Mouse (Mus musculus) brain, embryonic 14.5 days (tissue): ENCODE measurements around the gene Ddost. TPM values are rescaled to one million over a fixed set of nuclear protein-coding genes. Genes with fewer than 3 reads are reported as not detected.
A peak's percentile ranks its signal among the peaks of the same experiment; 100 is the strongest.

Experiments used
- DNase-seq: peaks from one replicate; pipeline ENCODE4 v3.0.0-alpha.2; 2011; ENCODE audit warnings: low read depth
- CTCF ChIP-seq: fragments of 200-500 bp; IDR thresholded peaks from 2 replicates; pipeline ENCODE4 v1.5.1; 2012; ENCODE audit warnings: inconsistent platforms, mild to moderate bottlenecking, moderate library complexity, borderline replicate concordance; ENCODE audit not compliant: insufficient read depth, insufficient read length; ENCODE audit errors: extremely low read depth
- POLR2A ChIP-seq: fragments of 200-500 bp; IDR thresholded peaks from 2 replicates; pipeline ENCODE4 v1.6.1; 2012; ENCODE audit warnings: mild to moderate bottlenecking, inconsistent platforms, borderline replicate concordance; ENCODE audit not compliant: poor library complexity, insufficient read depth, insufficient read length, severe bottlenecking; ENCODE audit errors: extremely low read depth
- polyA plus RNA-seq: library from polyadenylated mRNA; depleted of rRNA; stranded (reverse); fragments of >200 nt; gene quantifications from 2 replicates; pipeline ENCODE4 v1.2.3, GENCODE M21; 2012; rRNA removed

Gene Ddost
- 152 and 167 TPM in 2 replicates for polyA plus RNA-seq

DNA sequence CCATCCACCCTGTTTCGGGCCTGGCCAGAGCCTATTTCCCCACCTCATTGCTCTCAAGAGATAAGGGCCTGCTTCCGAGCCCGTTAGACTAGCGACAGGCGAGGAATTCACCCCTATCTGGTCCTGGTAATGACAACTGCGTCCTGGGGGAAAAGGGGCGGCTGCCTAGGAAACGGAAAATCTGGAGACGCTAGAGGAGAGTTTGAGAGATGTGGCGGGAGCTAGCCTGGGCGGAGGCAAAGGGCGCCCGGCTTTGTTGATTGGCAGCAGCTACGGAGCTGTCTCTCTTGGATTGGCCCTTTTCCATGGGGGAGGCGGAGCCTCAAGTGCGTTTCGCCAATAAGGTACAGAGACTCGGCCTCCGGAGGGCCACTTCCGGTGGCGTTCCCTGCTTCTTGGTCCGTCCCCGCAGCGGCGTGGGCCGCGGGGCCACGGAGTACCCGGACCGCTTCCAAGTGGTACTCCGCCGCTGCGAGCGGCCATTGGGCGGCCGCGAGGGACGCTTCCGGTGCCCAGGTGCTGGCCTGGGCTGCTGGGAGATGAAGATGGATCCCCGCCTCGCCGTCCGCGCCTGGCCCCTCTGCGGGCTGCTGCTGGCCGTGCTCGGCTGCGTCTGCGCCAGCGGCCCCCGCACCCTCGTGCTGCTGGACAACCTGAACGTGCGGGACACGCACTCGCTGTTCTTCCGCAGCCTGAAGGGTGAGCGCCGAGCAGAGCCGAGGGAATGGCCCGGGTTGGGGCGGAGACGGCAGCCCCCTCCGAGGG, at the start of gene Ddost:
Gene Ddost, plus strand, starts transcription at position 391 of the 765 bp plus-strand sequence.
- TF ChIP-seq POLR2A (peak; percentile 81; the same call in 1 of the 2 replicates), CTCF (no peak)
- DNase-seq, result peak; percentile 100

DNA sequence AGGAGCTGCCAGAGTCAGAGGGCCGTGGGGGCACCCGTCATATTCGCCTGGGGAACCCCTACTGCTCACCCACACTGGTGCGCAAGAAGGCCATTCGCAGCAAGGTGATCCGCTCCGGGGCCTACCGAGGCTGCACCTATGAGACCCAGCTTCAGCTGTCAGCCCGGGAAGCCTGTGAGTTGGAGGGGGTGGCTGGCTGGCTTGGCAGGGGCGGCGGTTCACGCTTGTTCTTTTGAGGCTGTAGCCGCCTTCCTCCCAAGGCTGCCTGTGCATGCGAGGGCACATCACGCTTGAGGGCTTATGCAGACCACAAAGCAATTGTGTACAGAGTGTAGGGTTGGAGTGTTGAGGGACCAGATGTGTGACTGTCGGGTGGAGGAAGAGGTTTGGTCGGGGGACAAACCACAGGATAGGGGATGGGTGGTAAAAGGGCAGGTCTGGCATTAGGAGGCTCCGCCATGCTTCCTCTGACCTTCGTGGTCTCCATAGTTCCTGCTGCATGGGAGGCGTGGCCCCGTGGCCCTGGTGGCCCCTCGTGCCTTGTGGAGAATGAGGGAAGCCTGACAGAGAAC, 47.3 kb upstream of the Ddost start:
- no peak for DNase-seq
- TF ChIP-seq CTCF (no peak), POLR2A (no peak)

DNA sequence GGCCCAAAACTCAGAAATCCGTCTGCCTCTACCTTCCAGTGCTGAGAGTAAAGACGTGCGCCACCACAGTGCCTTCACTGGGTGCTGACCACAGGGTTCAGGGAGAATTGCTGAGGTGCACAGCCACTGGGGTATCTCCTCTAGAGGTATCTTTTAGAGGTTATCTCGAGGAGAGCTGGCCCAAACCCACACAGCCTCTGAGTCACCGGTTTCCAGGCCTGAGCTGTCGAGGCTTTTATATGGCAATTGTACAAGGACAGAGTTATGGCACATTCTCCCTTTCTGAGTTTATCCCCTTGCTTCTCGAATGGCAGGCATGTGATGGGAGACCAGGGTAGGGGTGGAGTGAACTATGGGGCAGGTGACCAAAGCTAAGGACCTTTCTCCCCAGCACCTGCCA, 45.9 kb upstream of the Ddost start:
- TF ChIP-seq POLR2A, result no peak
- no peak for TF ChIP-seq CTCF
- no peak for DNase-seq

DNA sequence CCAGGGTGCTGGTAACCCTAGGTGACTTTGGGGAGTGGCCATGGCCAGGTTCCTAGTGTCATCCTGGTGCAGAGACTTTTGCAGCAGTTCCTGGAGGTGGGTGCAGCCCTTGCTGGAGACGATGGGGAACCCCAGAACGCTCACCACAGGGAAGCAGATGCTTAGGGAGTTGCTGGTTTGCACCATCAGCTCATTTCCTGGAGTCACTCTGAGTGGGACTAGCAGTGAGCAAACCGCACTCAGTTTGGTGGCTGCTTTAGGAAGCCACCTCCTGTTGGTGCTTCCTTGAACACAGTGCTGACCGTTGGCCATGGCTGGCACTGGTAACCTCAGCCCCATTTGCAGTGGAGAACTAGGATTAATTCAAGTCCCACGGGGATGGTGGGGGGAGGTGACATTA, 45.0 kb upstream of the Ddost start:
- DNase-seq, result no peak
- TF ChIP-seq POLR2A (no peak), CTCF (no peak)

DNA sequence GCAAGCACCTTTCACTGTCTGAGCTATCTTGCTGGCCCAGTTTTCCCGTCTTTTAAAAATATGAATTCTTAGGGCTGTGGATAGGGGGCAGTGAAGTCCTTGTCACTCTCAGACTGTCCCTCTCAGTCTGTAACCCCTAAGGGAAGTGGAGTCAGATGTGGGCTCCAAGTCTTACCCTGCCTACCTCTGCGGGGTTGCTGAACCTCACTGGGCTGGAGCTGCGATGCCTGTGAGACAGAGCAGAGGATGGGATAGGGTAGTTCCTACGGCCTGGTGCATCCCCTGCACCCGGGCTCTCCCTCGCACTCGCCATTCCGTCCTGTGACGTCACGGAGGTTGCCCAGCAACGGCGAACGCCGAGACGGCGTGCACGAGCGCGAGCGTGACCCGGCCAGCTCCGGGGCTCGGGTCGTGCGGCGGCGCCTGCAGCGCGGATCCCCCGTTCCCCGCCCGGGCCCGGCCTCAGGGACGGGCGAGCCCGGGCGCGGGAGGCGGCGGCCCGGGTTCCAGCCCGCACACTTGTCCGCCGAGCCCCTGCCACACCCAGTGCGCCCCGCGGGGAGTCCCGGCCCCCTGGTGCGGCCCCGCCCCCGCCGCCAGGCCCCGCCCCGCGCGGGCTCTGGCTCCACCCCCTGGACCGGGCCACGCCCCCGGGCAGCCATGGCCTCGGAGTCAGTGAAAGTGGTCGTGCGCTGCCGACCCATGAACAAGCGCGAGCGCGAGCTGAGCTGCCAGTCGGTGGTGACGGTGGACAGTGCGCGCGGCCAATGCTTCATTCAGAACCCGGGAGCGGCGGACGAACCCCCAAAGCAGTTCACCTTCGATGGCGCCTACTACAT, 42.5 kb upstream of the Ddost start:
- DNase-seq, result peak; percentile 84
- TF ChIP-seq POLR2A, result no peak
- peak; percentile 37; the same call in 1 of the 2 replicates for TF ChIP-seq CTCF

DNA sequence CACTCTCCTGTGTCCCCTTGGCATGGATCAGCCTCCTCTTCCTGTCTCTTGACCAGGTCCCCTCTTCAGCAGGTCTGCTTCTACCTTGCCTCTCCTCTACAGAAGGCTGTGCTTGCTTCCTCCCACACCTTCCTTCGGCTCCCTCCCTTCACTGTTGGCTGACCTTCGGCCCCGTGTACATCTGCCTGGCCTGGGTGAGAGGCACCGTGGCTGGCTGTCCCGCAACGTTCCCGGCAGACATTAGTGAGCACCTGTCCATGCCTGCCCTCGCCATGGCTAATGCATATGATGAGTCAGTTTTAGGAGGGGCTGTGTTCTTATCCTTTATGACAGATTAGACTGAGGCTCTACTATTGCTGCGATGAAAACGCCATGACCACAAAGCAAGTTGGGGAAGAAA, 36.7 kb upstream of the Ddost start:
- DNase-seq, result no peak
- TF ChIP-seq POLR2A (no peak), CTCF (no peak)

DNA sequence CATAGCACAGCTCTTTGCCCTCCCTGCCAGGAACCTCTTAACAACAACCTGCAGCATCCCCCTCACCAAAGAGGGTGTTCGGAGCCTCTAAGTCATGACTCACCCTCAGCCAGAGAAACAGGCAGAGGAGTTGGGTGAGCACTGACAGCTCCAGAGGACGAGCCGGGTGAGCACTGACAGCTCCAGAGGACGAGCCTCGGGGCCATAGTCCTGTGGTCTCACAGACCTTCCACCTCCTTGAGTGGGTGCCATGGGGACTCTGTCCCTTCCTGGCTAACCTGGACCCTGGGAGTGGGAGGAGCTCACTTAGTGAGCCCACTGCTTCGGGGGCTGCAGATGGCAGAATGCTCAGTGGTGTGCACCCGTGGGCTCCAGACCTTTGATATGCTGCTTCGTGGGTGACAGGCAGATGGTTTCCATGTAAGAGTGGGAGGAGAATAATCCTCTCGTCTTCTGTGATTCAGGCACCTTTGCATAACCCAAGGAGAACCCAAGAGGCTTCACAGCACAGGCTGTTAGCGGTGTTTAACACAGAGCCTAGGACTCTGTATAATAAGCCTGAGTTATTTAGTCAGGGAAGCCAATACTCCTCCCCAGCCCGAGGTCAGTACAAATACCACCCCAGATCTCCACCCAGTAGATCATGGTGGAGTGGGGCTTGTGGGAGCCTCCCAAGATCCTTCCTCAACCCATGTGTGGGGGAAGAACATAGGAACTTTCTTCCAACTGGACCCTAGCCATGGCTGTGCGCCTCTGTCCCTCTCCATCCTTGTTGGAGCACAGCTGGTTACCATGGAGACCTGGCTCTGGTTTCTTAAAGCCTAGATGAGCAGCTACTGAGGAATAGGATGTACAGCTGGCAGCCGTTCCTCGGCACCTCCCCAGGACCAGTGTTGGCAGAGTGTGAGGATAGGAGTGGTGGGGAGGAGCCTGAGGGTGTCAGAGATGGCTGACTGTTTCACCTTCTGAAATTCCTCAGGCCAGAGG, 32.2 kb upstream of the Ddost start:
- TF ChIP-seq POLR2A, result no peak
- TF ChIP-seq CTCF, result no peak
- peak; percentile 70 for DNase-seq

DNA sequence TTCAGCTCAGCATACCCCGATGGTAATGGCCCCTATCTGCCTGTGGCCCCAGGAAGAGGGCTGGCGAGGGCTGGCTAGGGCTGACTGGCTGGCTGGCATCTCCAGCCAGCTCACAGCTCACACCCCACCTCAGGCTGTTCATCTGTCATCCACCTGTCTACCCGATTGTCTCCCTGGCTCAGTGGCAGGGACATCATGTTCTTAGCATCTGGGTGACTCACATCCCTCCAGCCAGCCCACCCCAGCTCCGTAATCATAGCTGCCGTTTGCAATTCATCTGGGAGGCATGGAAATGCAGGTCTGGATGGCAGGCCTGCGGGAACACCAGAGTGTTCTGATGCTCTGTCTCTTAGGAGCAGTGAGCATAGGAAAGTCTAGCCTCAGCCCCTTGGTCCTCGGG, 26.2 kb upstream of the Ddost start:
- TF ChIP-seq POLR2A, result no peak
- TF ChIP-seq CTCF, result no peak
- no peak for DNase-seq

DNA sequence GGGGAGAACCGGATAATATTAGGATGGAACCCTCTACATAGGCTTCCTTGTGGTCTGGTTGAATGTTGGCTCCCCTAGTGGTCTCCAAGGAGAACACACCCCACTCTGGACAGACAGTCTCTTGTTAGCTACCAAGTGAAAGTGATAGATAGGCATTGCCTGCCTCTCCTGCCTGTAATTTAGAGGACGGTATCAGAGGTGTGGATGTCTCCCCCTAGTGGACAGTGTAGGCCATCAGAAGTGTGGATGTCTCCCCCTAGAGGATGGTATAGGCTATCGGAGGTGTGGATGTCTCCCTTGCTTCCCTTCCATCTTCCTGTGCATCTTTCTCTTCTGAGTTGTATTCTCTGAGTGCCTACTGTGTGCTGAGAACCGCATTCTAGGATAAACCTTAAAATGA, 21.7 kb upstream of the Ddost start:
- TF ChIP-seq CTCF (peak; percentile 83; the same call in 1 of the 2 replicates), POLR2A (no peak)
- DNase-seq, result peak; percentile 90

DNA sequence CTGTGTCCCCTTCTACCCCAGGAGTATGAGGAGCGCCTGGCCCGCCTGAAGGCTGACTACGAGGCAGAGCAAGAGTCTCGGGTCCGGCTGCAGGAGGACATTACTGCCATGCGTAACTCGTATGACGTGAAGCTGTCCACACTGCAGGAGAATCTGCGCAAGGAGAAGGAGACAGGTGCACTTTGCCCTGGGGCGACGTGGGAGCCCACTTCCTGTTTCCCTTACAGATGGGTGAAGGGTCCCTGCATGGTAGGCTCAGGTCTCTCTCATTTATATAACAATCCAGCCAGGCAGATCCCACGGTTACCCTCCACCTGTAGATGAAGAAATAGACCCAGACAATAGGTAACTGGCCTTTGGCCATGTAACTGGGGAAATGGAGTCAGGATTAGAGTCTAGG, 18.1 kb upstream of the Ddost start:
- TF ChIP-seq CTCF (no peak), POLR2A (no peak)
- DNase-seq, result no peak

DNA sequence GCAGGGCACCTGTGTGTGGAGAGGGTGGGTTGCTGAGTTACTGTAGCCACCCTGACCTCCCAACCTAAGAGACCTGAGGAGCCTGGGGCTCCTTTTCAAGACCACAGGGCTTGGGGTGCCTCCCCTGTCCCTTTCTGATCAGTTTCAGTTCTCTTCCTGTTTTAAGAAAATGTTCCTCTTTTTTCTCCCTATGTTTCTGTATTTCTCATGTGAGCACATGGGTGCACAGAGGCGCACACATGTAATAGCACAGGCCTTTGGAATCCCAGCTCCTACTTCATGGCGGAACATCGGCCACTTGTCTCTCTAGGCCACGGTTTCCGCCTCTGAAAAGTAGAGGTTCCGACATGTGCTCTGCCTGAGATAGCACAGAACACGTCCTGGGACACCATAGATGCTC, 15.8 kb upstream of the Ddost start:
- DNase-seq, result no peak
- TF ChIP-seq POLR2A (no peak), CTCF (no peak)

DNA sequence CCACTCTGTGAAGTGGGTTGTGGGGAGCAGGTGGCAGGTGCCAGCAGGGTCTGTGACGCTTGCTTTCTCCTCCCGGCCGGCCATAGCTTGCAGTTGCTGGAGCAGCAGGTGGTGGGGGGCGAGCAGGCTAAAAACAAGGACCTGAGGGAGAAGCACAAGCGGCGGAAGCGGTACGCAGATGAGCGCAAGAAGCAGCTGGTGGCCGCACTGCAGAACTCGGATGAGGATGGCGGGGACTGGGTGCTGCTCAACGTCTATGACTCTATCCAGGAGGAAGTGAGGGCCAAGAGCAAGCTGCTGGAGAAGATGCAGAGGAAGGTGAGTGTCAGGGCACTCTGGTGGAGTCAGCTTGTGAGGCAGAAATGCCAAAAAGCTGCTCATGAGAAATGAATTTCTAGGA, 12.5 kb upstream of the Ddost start:
- TF ChIP-seq POLR2A (no peak), CTCF (no peak)
- DNase-seq, result no peak

DNA sequence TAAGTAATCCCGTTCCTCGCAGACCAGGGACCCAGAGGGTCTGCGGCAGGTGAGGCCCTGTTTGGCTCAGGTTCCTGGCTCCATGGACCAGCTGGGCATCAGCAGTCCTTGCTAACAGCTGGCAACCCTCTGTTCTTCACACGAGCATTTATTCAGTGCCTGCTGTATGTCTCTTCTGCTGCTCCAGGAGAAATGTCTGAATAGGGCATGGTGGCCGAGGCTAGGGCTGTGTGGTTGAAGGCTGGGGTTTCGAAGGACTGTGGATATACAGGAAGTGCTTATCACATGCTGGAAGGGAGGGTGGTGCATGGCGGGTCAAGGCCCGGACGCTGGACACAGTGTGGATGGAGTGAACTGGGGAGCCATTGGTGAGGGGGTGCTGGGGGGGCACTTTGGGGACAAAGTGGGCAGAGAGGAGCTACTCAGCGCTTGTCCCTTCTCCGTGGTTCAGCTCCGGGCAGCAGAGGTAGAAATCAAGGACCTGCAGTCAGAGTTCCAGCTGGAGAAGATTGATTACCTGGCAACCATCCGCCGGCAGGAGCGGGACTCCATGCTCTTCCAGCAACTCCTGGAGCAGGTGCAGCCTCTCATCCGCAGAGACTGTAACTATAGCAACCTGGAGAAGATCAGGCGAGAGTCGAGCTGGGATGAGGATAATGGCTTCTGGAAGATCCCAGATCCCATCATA, 11.1 kb upstream of the Ddost start:
- peak; percentile 84 for DNase-seq

More for the DNA sequence above, 11.1 kb upstream of the Ddost start:
- TF ChIP-seq POLR2A (no peak), CTCF (no peak)
